Mouse (Mus musculus) frontal cortex, postnatal 10 days (tissue): Measurements from ENCODE around the gene Gmip.

Experiments used
- DNase-seq, 2 experiments: peaks; one replicate each; pipeline ENCODE4 v3.0.0; 2022; ENCODE audit warnings: low spot score in 2 of 2, mixed read lengths in 1 of 2

Gene Gmip

GRCm38 (mm10) chr8:69808094-69808863, at the start of gene Gmip:
Gene Gmip, plus strand, starts transcription at chr8:69808679.
- DNase-seq: peak in 1 of 2 experiments; percentile 59

GRCm38 (mm10) chr8:69761814-69762445, 46.5 kb upstream of the Gmip start:
- no peak for DNase-seq

GRCm38 (mm10) chr8:69771221-69771620, 37.3 kb upstream of the Gmip start:
- no peak for DNase-seq

- no peak for DNase-seq
Measured at GRCm38 (mm10) chr8:69772106-69772505, 36.4 kb upstream of the Gmip start.

- peak; percentile 87 to 88 for DNase-seq
Measured at GRCm38 (mm10) chr8:69774503-69775148, 33.9 kb upstream of the Gmip start, which contains the start of gene Gm20422. Gene Gm20422, minus strand, starts transcription at chr8:69774886.

GRCm38 (mm10) chr8:69775149-69775534, 33.3 kb upstream of the Gmip start:
- no peak for DNase-seq

GRCm38 (mm10) chr8:69777111-69777510, 31.4 kb upstream of the Gmip start:
- no peak for DNase-seq

GRCm38 (mm10) chr8:69789105-69789504, 19.4 kb upstream of the Gmip start:
- peak in 1 of 2 experiments; percentile 2 for DNase-seq

GRCm38 (mm10) chr8:69789731-69790130, 18.7 kb upstream of the Gmip start:
- DNase-seq: no peak

GRCm38 (mm10) chr8:69790364-69790763, 18.1 kb upstream of the Gmip start:
- peak in 1 of 2 experiments; percentile 4 for DNase-seq

GRCm38 (mm10) chr8:69790773-69791367, 17.6 kb upstream of the Gmip start, which contains the start of the genes Atp13a1 and Zfp866:
Gene Atp13a1, plus strand, starts transcription at chr8:69791163.
Gene Zfp866, minus strand, starts transcription at chr8:69791178.
- peak; percentile 70 to 85 for DNase-seq

GRCm38 (mm10) chr8:69791415-69792068, 16.9 kb upstream of the Gmip start:
- DNase-seq: peak in 1 of 2 experiments; percentile 20

- DNase-seq: peak in 1 of 2 experiments; percentile 2
Measured at GRCm38 (mm10) chr8:69793666-69794065, 14.8 kb upstream of the Gmip start.

GRCm38 (mm10) chr8:69794096-69794495, 14.4 kb upstream of the Gmip start:
- no peak for DNase-seq

- peak in 1 of 2 experiments; percentile 3 for DNase-seq
Measured at GRCm38 (mm10) chr8:69794901-69795300, 13.6 kb upstream of the Gmip start.

- peak in 1 of 2 experiments; percentile 4 for DNase-seq
Measured at GRCm38 (mm10) chr8:69796721-69797345, 11.6 kb upstream of the Gmip start.

- DNase-seq: peak in 1 of 2 experiments; percentile 4
Measured at GRCm38 (mm10) chr8:69797661-69798060, 10.8 kb upstream of the Gmip start.

- peak; percentile 8 to 20 for DNase-seq
Measured at GRCm38 (mm10) chr8:69799261-69799660, 9.2 kb upstream of the Gmip start.

GRCm38 (mm10) chr8:69799946-69800345, 8.5 kb upstream of the Gmip start:
- peak; percentile 3 for DNase-seq

- DNase-seq: peak in 1 of 2 experiments; percentile 2
Measured at GRCm38 (mm10) chr8:69801796-69802195, 6.7 kb upstream of the Gmip start.

- peak in 1 of 2 experiments; percentile 2 for DNase-seq
Measured at GRCm38 (mm10) chr8:69802216-69802615, 6.3 kb upstream of the Gmip start.
